Mouse (Mus musculus) MEL (cell line): ENCODE measurements around the gene Medag. TPM values are rescaled to one million over a fixed set of nuclear protein-coding genes. Genes with fewer than 3 reads are reported as not detected.

Experiments used
- DNase-seq: peaks from one replicate; pipeline ENCODE4 v3.0.0; 2011; ENCODE audit warnings: low read depth, low spot score
- H3K27ac ChIP-seq: 2 replicates; pipeline ENCODE4 v1.5.1; 2012; ENCODE audit warnings: low read depth, mild to moderate bottlenecking, control low read depth, low read length, moderate library complexity; ENCODE audit not compliant: control insufficient read depth
- H3K27me3 ChIP-seq, 2 experiments: fragments of 150-350 bp in 1 of 2; sonication (generic) in 1 of 2; 2 replicates each; pipeline ENCODE4 v1.6.1; 2012; ENCODE audit warnings: low read length in 2 of 2, mild to moderate bottlenecking in 2 of 2, improper control_type of control experiment in 1 of 2, moderate library complexity in 1 of 2; ENCODE audit not compliant: insufficient read depth in 2 of 2, control insufficient read depth in 1 of 2
- H3K36me3 ChIP-seq, 2 experiments: 2 replicates each; pipeline ENCODE4 v1.6.1; 2012 to 2014; ENCODE audit warnings: low read length in 2 of 2, improper control_type of control experiment in 1 of 2, inconsistent platforms in 1 of 2, mild to moderate bottlenecking in 1 of 2; ENCODE audit not compliant: insufficient read depth in 2 of 2, control insufficient read depth in 1 of 2
- H3K4me1 ChIP-seq, 2 experiments: fragments of 150-350 bp in 1 of 2; sonication (generic) in 1 of 2; 2 replicates each; pipeline ENCODE4 v1.6.1; 2012; ENCODE audit warnings: low read length in 2 of 2, improper control_type of control experiment in 1 of 2, mild to moderate bottlenecking in 1 of 2; ENCODE audit not compliant: insufficient read depth in 2 of 2, control insufficient read depth in 1 of 2
- H3K4me3 ChIP-seq, 2 experiments: fragments of 150-350 bp in 1 of 2; sonication (generic) in 1 of 2; 2 replicates each; pipeline ENCODE4 v1.5.1; 2012; ENCODE audit warnings: low read depth in 2 of 2, low read length in 2 of 2, mild to moderate bottlenecking in 2 of 2, moderate library complexity in 2 of 2, control low read depth in 1 of 2, improper control_type of control experiment in 1 of 2; ENCODE audit not compliant: control insufficient read depth in 1 of 2, insufficient read depth in 1 of 2
- H3K79me2 ChIP-seq: 2 replicates; pipeline ENCODE4 v1.6.1; 2012; ENCODE audit warnings: mild to moderate bottlenecking, low read length, moderate library complexity; ENCODE audit not compliant: control insufficient read depth, poor library complexity, insufficient read depth
- H3K9ac ChIP-seq: 2 replicates; pipeline ENCODE4 v1.6.1; 2012; ENCODE audit warnings: low read depth, mild to moderate bottlenecking, control low read depth, low read length, moderate library complexity; ENCODE audit not compliant: control insufficient read depth, poor library complexity, severe bottlenecking
- H3K9me3 ChIP-seq: fragments of 150-350 bp; sonication (generic); replicated peaks from 2 replicates; pipeline ENCODE4 v1.6.1; 2012; ENCODE audit warnings: mild to moderate bottlenecking, low read length, improper control_type of control experiment, moderate library complexity; ENCODE audit not compliant: insufficient read depth
- BHLHE40 ChIP-seq: IDR thresholded peaks from 2 replicates; pipeline ENCODE4 v1.6.1; 2012; ENCODE audit warnings: low read depth, mild to moderate bottlenecking, inconsistent platforms, low read length, improper control_type of control experiment, borderline replicate concordance
- CHD1 ChIP-seq: IDR thresholded peaks from 2 replicates; pipeline ENCODE4 v1.6.1; 2012; ENCODE audit warnings: low read depth, mild to moderate bottlenecking, inconsistent platforms, low read length, improper control_type of control experiment
- CHD2 ChIP-seq: IDR thresholded peaks from 2 replicates; pipeline ENCODE4 v1.6.1; 2011; ENCODE audit warnings: low read length, improper control_type of control experiment
- CTCF ChIP-seq, 3 experiments: IDR thresholded peaks in 2 of 3; conservative IDR thresholded peaks in 1 of 3; 2 replicates each; pipeline ENCODE4 v1.5.1; 2011 to 2012; ENCODE audit warnings: low read length in 3 of 3, low read depth in 2 of 3, mild to moderate bottlenecking in 2 of 3, improper control_type of control experiment in 1 of 3, inconsistent platforms in 1 of 3, mixed read lengths in 1 of 3, moderate library complexity in 1 of 3; ENCODE audit not compliant: control insufficient read depth in 1 of 3, insufficient read depth in 1 of 3, poor library complexity in 1 of 3, severe bottlenecking in 1 of 3
- EP300 ChIP-seq, 2 experiments: IDR thresholded peaks; 2 replicates each; pipeline ENCODE4 v1.6.1; 2011; ENCODE audit warnings: improper control_type of control experiment in 2 of 2, low read length in 2 of 2, low read depth in 1 of 2, mild to moderate bottlenecking in 1 of 2
- ETS1 ChIP-seq: IDR thresholded peaks from 2 replicates; pipeline ENCODE4 v1.6.1; 2012; ENCODE audit warnings: low read depth, mild to moderate bottlenecking, inconsistent platforms, low read length, improper control_type of control experiment, moderate library complexity
- GABPA ChIP-seq: IDR thresholded peaks from 2 replicates; pipeline ENCODE4 v1.6.1; 2012; ENCODE audit warnings: low read depth, mild to moderate bottlenecking, inconsistent platforms, low read length, improper control_type of control experiment, moderate library complexity
- MAFK ChIP-seq: IDR thresholded peaks from 2 replicates; pipeline ENCODE4 v1.6.1; 2011; ENCODE audit warnings: low read depth, mild to moderate bottlenecking, low read length, improper control_type of control experiment, borderline replicate concordance
- MYC ChIP-seq: IDR thresholded peaks from 2 replicates; pipeline ENCODE4 v1.6.1; 2011; ENCODE audit warnings: low read depth, mild to moderate bottlenecking, low read length, improper control_type of control experiment, moderate library complexity
- NELFE ChIP-seq: IDR thresholded peaks from 2 replicates; pipeline ENCODE4 v1.6.1; 2011; ENCODE audit warnings: low read depth, low read length, improper control_type of control experiment
- NRF1 ChIP-seq: IDR thresholded peaks from 2 replicates; pipeline ENCODE4 v1.6.1; 2014; ENCODE audit warnings: low read depth, mild to moderate bottlenecking, inconsistent platforms, low read length, improper control_type of control experiment, moderate library complexity; ENCODE audit not compliant: poor library complexity, insufficient read depth, severe bottlenecking
- POLR2AphosphoS2 ChIP-seq: IDR thresholded peaks from 2 replicates; pipeline ENCODE4 v1.6.1; 2011; ENCODE audit warnings: low read length, improper control_type of control experiment
- RAD21 ChIP-seq: IDR thresholded peaks from 2 replicates; pipeline ENCODE4 v1.6.1; 2011; ENCODE audit warnings: mild to moderate bottlenecking, low read depth, low read length, improper control_type of control experiment
- RCOR1 ChIP-seq: IDR thresholded peaks from 2 replicates; pipeline ENCODE4 v1.6.1; 2012; ENCODE audit warnings: low read depth, mild to moderate bottlenecking, inconsistent platforms, low read length, improper control_type of control experiment
- SMC3 ChIP-seq: IDR thresholded peaks from 2 replicates; pipeline ENCODE4 v1.6.1; 2011; ENCODE audit warnings: low read depth, low read length, improper control_type of control experiment
- TAL1 ChIP-seq: IDR thresholded peaks from 2 replicates; pipeline ENCODE4 v1.6.1; 2012; ENCODE audit warnings: mild to moderate bottlenecking, inconsistent platforms, low read length, moderate library complexity, mixed read lengths
- TCF12 ChIP-seq: IDR thresholded peaks from 2 replicates; pipeline ENCODE4 v1.6.1; 2014; ENCODE audit warnings: low read depth, mild to moderate bottlenecking, inconsistent platforms, low read length, improper control_type of control experiment, moderate library complexity
- USF1 ChIP-seq: IDR thresholded peaks from 2 replicates; pipeline ENCODE4 v1.6.1; 2014; ENCODE audit warnings: low read depth, mild to moderate bottlenecking, inconsistent platforms, low read length, improper control_type of control experiment, moderate library complexity
- USF2 ChIP-seq, 2 experiments: IDR thresholded peaks; 2 replicates each; pipeline ENCODE4 v1.6.1; 2011 to 2012; ENCODE audit warnings: improper control_type of control experiment in 2 of 2, low read length in 2 of 2, borderline replicate concordance in 1 of 2, inconsistent platforms in 1 of 2, low read depth in 1 of 2, mild to moderate bottlenecking in 1 of 2; ENCODE audit not compliant: insufficient read depth in 1 of 2
- ZC3H11A ChIP-seq: IDR thresholded peaks from 2 replicates; pipeline ENCODE4 v1.6.1; 2012; ENCODE audit warnings: low read depth, mild to moderate bottlenecking, inconsistent platforms, low read length, improper control_type of control experiment
- ZKSCAN1 ChIP-seq: IDR thresholded peaks from 2 replicates; pipeline ENCODE4 v1.6.1; 2012; ENCODE audit warnings: low read depth, mild to moderate bottlenecking, inconsistent platforms, low read length, improper control_type of control experiment, moderate library complexity
- ZMIZ1 ChIP-seq: IDR thresholded peaks from 2 replicates; pipeline ENCODE4 v1.6.1; 2012; ENCODE audit warnings: low read depth, mild to moderate bottlenecking, inconsistent platforms, low read length, improper control_type of control experiment, moderate library complexity
- ZNF384 ChIP-seq: IDR thresholded peaks from 2 replicates; pipeline ENCODE4 v1.6.1; 2012; ENCODE audit warnings: low read depth, mild to moderate bottlenecking, inconsistent platforms, low read length, improper control_type of control experiment
- polyA plus RNA-seq, 2 experiments: library from polyadenylated mRNA; stranded (reverse) in 1 of 2; unstranded in 1 of 2; fragments of >175 nt in 1 of 2; fragments of >200 nt in 1 of 2; gene quantifications; 2 replicates each; pipeline versions ENCODE4 v1.2.1 to v1.2.4; 2012; ENCODE audit warnings: low replicate concordance in 2 of 2, low read depth in 1 of 2; ENCODE audit not compliant: insufficient read length in 2 of 2, insufficient read depth in 1 of 2, missing spikeins in 1 of 2
- total RNA-seq: library from RNA; depleted of rRNA; stranded (reverse); fragments of 300-350 nt; gene quantifications from 2 replicates; pipeline ENCODE4 v1.2.3, GENCODE M21; 2012

Medag gene
- total and polyA plus RNA-seq, 3 experiments = not detected

DNA sequence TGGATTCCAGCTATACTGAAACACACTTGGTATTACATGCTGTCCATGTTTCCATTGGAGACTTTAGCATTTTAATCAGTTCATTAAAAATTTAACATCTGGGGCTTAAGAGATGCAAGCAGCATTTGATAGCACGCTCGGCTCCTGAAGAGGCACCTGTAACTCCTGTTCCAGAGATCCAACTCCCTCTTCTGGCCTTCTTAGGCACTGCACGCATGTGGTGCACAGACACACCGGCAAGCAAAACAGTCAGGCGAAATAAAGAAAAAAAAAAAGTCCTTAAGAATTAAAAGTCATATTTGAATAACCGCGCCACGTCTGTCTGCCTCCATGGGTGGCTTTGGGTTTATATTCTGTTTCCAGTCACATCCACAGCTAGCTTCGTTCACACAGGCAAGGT lies 62.6 kb downstream of the Medag start:
- H3K9ac ChIP-seq = no peak overlapping the region
- peak; percentile 22 for DNase-seq
- no peak overlapping the region for H3K27ac ChIP-seq
- no peaks in the 10 kb centered on the region for H3K36me3 ChIP-seq
- no peaks in the 10 kb centered on the region for H3K4me1 ChIP-seq
- TF ChIP-seq TAL1 (no peak), CTCF (IDR thresholded peaks at IDR 0.05 in 2 of 3, conservative IDR thresholded peaks at IDR 0.05 in 1 of 3; ENCODE audit: control insufficient read depth in 1 of 3, insufficient read depth in 1 of 3, low read depth in 2 of 3, low read length in 3 of 3, poor library complexity in 1 of 3, severe bottlenecking in 1 of 3) (peak; percentile 10 to 30 (median 19); a peak in 4 of 6 replicates), SMC3 (peak; percentile 10; the same call in 1 of the 2 replicates), CHD2 (no peak), ZC3H11A (no peak), EP300 (IDR thresholded peaks at IDR 0.05; ENCODE audit: low read depth in 1 of 2, low read length in 2 of 2) (no peak), ETS1 (no peak)
- peaks cover 0 to 2% of the 10 kb centered on the region in 2 experiments; a peak in 2 of 4 replicates for H3K27me3 ChIP-seq
- no peaks in the 10 kb centered on the region for H3K9me3 ChIP-seq
- H3K79me2 ChIP-seq = no peaks in the 10 kb centered on the region
- no peak overlapping the region for H3K4me3 ChIP-seq

DNA sequence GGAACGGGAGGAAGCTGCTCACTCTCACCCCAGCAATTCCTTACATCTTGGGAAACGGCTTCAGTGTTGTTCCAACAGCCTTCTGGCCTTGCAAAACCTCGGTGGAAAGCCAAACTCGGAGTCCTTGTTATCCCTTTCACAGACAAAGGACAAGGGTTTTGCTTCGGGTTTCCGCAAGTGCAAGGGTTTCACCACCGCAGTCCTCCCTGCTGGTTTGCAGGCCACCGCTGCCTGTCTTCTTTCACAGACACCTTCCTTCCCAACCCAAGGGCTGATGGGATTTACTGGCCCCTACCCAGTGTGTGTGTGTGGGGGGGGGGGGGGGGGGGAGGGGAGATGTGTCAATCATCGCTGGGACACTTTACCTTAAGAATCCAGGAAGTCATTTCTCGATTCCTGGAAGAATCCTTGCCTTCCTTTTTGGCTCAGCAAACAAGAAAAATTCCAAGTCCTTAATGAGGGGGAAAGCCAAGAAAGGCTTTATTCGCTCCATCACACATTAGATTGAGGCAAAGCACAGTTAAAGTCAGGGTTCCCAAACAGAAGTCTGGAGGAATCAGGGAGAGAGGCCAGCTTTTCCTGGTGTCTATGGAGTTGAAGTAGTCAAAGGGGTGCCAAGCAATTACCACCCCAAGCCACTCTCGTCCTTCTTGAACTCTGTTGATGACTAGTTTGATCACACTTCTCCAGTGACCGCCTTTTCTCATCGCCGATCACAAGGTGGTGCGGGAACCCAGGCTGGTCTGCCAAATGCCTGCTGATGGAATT lies 63.3 kb downstream of the Medag start:
- TF ChIP-seq POLR2AphosphoS2 (no peak), TCF12 (no peak), MYC (no peak), ZKSCAN1 (no peak), CTCF (IDR thresholded peaks at IDR 0.05 in 2 of 3, conservative IDR thresholded peaks at IDR 0.05 in 1 of 3; ENCODE audit: control insufficient read depth in 1 of 3, insufficient read depth in 1 of 3, low read depth in 2 of 3, low read length in 3 of 3, poor library complexity in 1 of 3, severe bottlenecking in 1 of 3) (no peak), GABPA (no peak), USF1 (no peak), MAFK (no peak), RCOR1 (no peak), ZMIZ1 (no peak), NELFE (no peak), RAD21 (no peak), USF2 (IDR thresholded peaks at IDR 0.05; ENCODE audit: borderline replicate concordance in 1 of 2, insufficient read depth in 1 of 2, low read depth in 1 of 2, low read length in 2 of 2) (no peak), NRF1 (no peak), BHLHE40 (no peak), CHD1 (no peak), ZNF384 (no peak)
- no peak overlapping the region for H3K27ac ChIP-seq
- no peak for DNase-seq
- no peaks in the 10 kb centered on the region for H3K79me2 ChIP-seq
- H3K4me3 ChIP-seq = no peak overlapping the region
- H3K9me3 ChIP-seq = no peaks in the 10 kb centered on the region
- H3K4me1 ChIP-seq = no peaks in the 10 kb centered on the region
- H3K36me3 ChIP-seq = no peaks in the 10 kb centered on the region
- H3K9ac ChIP-seq = no peak overlapping the region
- H3K27me3 ChIP-seq = 0 out of 4 replicates have a peak, but pooled peaks cover 0 to 2% of the 10 kb centered on the region in 2 experiments
